Mouse (Mus musculus) cerebral cortex, adult 2 months (tissue): Measurements from ENCODE around the gene Chrm4.

Source experiments
- WGBS: fragments of 180-500 bp; shearing (Covaris S2); methylation state at CpG from one replicate; pipeline ENCODE4 v1.1.7; 2018; 5-methylcytosine and 5-hydroxymethylcytosine counted together

The Chrm4 gene

GRCm38 (mm10) chr2:91922586-91923414 lies 4.2 kb upstream of the Chrm4 start:
- 4% methylated on average over 37 of the region's 37 CpGs for WGBS

DNA sequence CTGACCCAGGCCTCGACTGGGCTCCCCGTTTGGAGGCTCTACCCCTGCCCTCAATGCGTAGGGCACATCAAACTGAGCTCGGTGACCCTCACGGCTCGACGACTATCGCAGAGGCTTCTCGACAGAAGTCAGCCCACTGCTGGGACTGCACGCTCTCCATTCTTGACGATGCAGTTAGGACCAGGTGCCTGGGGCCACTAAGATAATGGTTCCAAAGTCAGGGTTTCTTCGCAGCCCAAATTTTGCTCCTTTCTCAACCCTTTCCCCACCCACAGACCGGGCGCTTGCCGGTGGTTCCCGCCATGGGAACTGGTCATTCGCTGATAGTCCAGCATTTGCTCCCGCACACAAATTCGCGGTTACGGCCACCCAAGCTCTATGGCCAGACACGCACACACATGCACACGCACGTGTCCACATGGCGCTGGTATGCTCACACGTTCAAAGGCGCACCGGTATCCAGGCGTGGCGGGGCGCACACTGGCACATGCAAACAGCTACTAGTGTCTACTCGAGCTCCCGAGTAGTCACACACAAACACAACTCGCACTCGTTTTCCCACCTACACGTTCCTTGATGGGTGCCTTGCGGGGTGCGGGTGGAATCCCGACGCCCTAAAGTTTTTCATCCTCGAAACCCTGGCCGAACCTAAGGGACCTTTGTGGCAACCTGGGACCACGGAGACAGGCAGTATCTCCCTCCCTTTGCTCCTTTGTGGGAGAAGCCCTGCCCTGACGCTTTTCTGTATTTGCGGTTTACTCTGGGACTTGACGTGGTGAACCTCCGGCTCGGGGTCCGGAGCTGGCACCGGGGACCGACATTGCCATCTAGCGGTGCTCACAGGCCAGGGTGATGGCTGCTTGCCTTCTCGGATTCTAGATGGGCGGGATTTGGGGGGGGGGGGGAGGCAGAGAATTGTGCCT lies 3.4 kb upstream of the Chrm4 start:
- 4% methylated on average over 54 of the region's 54 CpGs for WGBS

GRCm38 (mm10) chr2:91924726-91925125 lies 2.3 kb upstream of the Chrm4 start:
- 49% methylated on average over 1 of the region's 1 CpGs for WGBS

GRCm38 (mm10) chr2:91925442-91925841 lies 1.6 kb upstream of the Chrm4 start:
- WGBS = 53% methylated on average over 15 of the region's 15 CpGs

- 40% methylated on average over 34 of the region's 34 CpGs for WGBS
These were observed 931 bp downstream of the Chrm4 start for GRCm38 (mm10) chr2:91927826-91928533.

DNA sequence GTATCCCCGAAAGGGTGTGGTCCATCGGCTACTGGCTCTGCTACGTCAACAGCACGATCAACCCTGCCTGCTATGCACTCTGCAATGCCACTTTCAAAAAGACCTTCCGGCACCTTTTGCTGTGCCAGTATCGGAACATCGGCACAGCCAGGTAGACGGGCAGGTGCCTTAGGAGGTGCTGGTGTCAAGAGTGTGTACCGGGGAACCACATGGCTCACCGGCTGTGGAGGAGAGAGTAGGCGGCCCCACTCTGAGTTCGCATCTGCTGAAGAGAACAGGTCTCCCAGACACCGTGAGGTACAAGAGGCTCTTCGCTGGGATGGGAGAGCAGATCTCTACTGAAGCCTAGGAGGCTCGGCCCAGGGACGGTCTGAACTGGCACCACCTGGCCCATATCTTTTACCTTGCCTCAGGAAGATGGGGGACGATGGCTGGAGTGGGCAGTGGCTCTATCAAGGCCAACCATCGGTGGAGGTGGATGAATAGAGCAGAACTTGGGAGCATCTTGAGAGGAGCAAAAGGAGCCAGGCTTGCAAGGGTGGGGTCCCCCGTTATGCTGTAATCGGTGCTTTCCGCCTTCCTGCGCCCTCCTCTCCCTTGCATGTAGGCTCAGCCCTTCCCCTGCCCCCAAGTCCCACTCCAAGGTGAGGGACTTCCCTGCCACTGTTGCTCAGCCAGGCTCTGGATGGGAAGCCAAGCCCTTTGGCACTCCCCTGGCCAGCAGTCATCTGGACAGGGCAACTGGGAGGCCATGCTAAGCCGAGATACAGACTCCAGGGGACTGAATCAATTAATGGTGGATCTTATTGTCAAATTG lies 1.7 kb downstream of the Chrm4 start:
- WGBS = 66% methylated on average over 23 of the region's 23 CpGs

GRCm38 (mm10) chr2:91929455-91929854 lies 2.4 kb downstream of the Chrm4 start:
- WGBS = 61% methylated on average over 3 of the region's 3 CpGs

- WGBS = 22% methylated on average over 12 of the region's 12 CpGs
These were observed 2.9 kb downstream of the Chrm4 start for GRCm38 (mm10) chr2:91929936-91930335.

DNA sequence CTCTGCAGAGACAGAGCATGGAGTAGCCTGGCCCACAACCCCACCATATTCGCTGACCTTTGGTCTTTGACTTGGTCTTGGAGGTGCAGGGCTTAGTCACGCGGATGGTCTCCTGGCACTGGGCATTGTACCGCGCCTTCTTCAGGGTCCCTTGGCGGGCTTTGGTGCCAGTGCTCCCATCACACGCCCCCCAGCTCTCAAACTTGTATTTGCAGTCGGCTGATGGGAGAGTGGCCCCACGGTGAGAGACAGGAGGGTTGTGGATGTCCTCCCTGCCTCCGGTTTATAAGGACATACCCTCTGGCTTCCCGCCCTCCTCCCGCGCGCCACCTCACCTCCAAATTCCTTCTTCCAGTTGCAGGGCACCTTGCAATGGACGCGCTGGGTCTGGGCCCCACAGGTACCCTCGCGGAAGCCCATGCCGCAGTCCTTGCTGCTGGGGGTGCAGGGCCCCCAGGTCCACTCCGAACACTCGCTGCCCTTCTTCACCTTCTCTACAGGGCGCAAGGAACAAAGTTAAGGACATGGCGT lies 3.8 kb downstream of the Chrm4 start:
- 40% methylated on average over 23 of the region's 23 CpGs for WGBS

GRCm38 (mm10) chr2:91931328-91932159 lies 4.5 kb downstream of the Chrm4 start:
- WGBS = 22% methylated on average over 49 of the region's 50 CpGs

GRCm38 (mm10) chr2:91932160-91932711 lies 5.2 kb downstream of the Chrm4 start, which contains the start of gene Mdk:
Gene Mdk, minus strand, starts transcription at chr2:91932297.
- WGBS = 24% methylated on average over 16 of the region's 16 CpGs

GRCm38 (mm10) chr2:91932737-91933350 lies 5.8 kb downstream of the Chrm4 start:
- WGBS = 26% methylated on average over 6 of the region's 6 CpGs

GRCm38 (mm10) chr2:91933471-91933870 lies 6.4 kb downstream of the Chrm4 start:
- 65% methylated on average over 9 of the region's 9 CpGs for WGBS

GRCm38 (mm10) chr2:91934016-91934415 lies 7.0 kb downstream of the Chrm4 start:
- WGBS = 68% methylated on average over 8 of the region's 8 CpGs

GRCm38 (mm10) chr2:91934826-91935525 lies 7.9 kb downstream of the Chrm4 start:
- WGBS = 70% methylated on average over 9 of the region's 9 CpGs

DNA sequence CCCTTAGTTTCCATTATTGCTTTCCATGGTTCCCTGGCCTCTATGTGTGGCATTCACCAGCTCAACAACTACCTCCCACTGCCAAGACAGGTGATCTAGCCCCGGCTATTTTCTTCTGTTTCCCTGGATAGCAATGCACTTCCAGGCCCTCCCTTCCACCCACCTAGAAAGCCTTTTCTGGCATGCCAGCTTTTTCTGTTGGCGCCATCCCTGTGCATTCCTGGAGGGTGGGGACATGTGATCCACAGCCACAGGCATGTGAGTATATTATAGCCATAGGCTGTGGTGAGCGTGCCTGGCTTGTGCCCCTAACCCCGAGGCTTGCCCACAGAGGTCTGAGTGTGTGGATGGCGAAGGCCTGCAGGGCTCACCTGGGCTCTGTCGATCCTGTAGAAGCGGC lies 9.1 kb downstream of the Chrm4 start:
- 51% methylated on average over 7 of the region's 7 CpGs for WGBS

DNA sequence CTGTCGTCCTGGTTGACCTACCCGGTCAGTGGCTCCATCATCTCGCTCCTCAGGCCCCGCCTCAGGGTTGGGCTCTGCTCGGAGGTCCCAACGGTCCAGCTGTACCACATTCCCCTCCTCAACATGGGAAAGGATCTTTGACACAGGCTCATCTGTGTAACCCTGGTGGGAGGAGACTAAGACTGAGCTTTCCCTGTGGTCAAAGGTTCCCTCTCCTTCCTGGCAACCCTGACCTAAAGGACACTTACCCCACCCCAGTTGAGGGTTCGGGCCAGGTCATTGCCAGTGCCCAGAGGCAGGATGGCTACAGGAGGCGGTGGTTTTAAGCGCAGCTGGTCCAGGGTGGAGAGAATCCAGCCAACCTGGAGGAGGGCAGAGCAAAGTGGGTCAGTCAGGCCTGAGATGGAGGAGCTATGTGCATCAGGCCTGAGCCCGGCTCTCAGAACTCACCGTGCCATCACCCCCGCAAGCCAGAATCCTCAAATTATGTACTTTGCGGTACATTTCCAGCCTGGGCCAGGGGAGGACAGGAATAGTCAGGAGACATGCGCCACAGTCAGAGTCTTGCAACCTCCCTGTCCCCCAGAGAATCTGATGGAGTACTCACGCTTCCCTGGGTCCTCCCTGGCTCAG lies 12.4 kb downstream of the Chrm4 start:
- 73% methylated on average over 15 of the region's 15 CpGs for WGBS

DNA sequence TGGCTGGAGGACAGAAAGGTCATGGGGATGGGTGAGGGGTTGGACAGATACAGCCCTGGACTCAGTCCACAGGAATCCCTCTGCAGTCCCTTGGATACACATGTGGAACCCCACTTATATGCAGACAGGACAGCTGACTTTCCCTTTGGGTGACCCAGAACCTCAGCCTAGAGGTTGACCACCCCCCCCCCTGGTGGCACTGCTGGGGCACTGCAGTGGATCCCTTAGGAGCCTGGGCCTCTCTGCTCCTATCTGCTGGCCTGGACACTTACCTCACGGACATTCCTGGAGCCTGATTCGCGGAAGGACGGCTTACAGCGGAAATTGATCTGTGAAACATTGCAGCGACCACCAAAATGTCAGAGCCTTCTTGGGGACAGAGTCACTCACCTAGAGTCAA lies 15.3 kb downstream of the Chrm4 start:
- WGBS = 86% methylated on average over 6 of the region's 6 CpGs
